Mouse (Mus musculus) neural tube, embryonic 15.5 days (tissue): ENCODE data around the gene Pygo1. TPM values are rescaled to one million over a fixed set of nuclear protein-coding genes. Genes with fewer than 3 reads are reported as not detected.

ENCODE experiments used
- ATAC-seq: fragments of 200-750 bp; cut with Nextera tagmentation; 2 replicates; pipeline ENCODE4 v1.8.0; 2017; ENCODE audit warnings: mild to moderate bottlenecking, moderate TSS enrichment, moderate library complexity; ENCODE audit not compliant: low FRiP score
- H3K27ac ChIP-seq: fragments of 300-500 bp; sonication (generic); replicated peaks from 2 replicates; pipeline ENCODE4 v1.5.1; 2015; ENCODE audit warnings: mild to moderate bottlenecking, inconsistent platforms
- H3K27me3 ChIP-seq: fragments of 300-500 bp; sonication (generic); replicated peaks from 2 replicates; pipeline ENCODE4 v1.6.1; 2015; ENCODE audit warnings: inconsistent platforms
- H3K36me3 ChIP-seq: fragments of 300-500 bp; sonication (generic); 2 replicates; pipeline ENCODE4 v1.6.1; 2015; ENCODE audit warnings: inconsistent platforms
- H3K4me1 ChIP-seq: fragments of 300-500 bp; sonication (generic); 2 replicates; pipeline ENCODE4 v1.6.1; 2015; ENCODE audit warnings: inconsistent platforms
- H3K4me2 ChIP-seq: fragments of 300-500 bp; sonication (generic); 2 replicates; pipeline ENCODE4 v1.6.1; 2015; ENCODE audit warnings: inconsistent platforms, mild to moderate bottlenecking, moderate library complexity
- H3K4me3 ChIP-seq: fragments of 300-500 bp; sonication (generic); replicated peaks from 2 replicates; pipeline ENCODE4 v1.5.1; 2015; ENCODE audit warnings: mild to moderate bottlenecking, inconsistent platforms
- H3K9ac ChIP-seq: fragments of 300-500 bp; sonication (generic); replicated peaks from 2 replicates; pipeline ENCODE4 v1.6.1; 2015; ENCODE audit warnings: mild to moderate bottlenecking, inconsistent platforms
- H3K9me3 ChIP-seq: fragments of 300-500 bp; sonication (generic); replicated peaks from 2 replicates; pipeline ENCODE4 v1.6.1; 2016; ENCODE audit warnings: inconsistent platforms
- WGBS: fragments of 180-500 bp; shearing (Covaris S2); methylation state at CpG from one replicate; pipeline ENCODE4 v1.1.7; 2015; ENCODE audit warnings: mixed read lengths; 5-methylcytosine and 5-hydroxymethylcytosine counted together
- polyA plus RNA-seq: library from polyadenylated mRNA; unstranded; fragments of >200 nt; fragmentation: Nextera tagmentation; extraction: Ambion mirVana; gene quantifications from 2 replicates; pipeline ENCODE4 v1.2.1, GENCODE M21; 2015

Pygo1 gene
- polyA plus RNA-seq, 1 experiment from 2014 or later = 14.6 TPM

DNA sequence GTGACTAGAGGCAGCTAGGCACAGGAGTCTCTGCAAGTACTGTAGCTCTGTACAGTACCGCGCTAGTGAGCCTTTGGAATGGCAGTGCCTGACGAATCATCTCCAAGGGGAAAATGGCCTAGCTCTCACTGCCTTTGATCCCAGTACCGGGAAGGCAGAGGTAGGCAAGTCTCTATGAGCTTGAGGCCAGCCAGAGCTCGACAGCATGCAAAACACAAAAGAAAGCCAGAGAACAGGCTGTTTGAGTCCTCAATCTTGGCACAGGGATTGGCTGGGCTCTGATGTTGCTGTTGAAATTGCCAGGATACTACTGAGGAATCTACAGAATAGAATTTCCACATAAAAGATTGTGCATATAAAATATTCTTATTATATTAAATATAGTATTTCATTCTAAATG lies 47.0 kb downstream of the Pygo1 start:
- Histone ChIP-seq H3K9ac (no peak overlapping the region), H3K27me3 (no peaks in the 10 kb centered on the region), H3K4me1 (peaks cover 3% of the 10 kb centered on the region; the same call in 1 of the 2 replicates), H3K36me3 (no peaks in the 10 kb centered on the region), H3K27ac (no peak overlapping the region), H3K9me3 (no peaks in the 10 kb centered on the region), H3K4me3 (no peak overlapping the region), H3K4me2 (no peak overlapping the region)
- WGBS = 90% methylated on average over 5 of the region's 5 CpGs
- no peak for ATAC-seq

DNA sequence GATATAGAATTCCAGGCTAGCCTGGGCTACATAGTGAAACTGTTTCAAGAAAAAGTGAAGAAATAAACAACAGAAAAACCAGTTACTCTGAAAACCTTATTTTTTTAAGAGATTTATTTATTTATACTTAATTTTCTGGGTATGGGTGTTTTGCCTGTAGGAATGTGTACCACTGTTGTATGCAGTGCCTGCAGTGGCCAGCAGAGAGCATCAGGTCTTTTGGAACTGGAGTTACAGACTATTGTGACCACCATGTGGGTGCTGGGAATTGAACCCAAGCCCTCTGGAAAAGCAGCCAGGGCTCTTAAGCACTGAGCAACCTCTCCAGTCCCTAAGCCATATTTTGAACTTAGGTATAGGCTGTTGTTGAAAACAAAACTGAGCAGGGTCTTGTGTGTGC lies 47.5 kb downstream of the Pygo1 start:
- no peak overlapping the region for H3K4me3 ChIP-seq

DNA sequence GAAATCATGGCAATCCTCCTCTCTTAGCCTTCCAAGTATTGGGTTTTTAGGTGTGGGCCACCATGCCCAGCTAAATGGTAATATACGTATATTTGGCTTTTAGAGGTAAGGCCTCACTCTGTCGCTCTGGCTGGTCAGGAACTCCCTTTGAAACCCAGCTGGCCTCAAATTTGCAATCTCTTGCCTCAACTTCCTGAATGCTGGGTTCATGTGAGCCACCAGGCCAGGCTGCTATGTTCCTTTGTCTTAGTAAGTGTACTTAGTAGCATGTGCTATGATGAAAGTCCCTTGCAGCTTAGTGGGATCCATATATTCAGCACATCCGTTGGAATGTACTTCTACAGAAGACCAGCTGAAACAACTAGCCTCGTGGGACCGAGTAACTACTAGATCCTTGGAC lies 49.3 kb downstream of the Pygo1 start:
- no peaks in the 10 kb centered on the region for H3K27me3 ChIP-seq
- H3K4me2 ChIP-seq = no peak overlapping the region
- no peak overlapping the region for H3K27ac ChIP-seq
- WGBS = 94% methylated on average over 5 of the region's 5 CpGs
- ATAC-seq = no peak
- no peaks in the 10 kb centered on the region for H3K36me3 ChIP-seq
- no peak overlapping the region for H3K9ac ChIP-seq
- H3K9me3 ChIP-seq = no peaks in the 10 kb centered on the region
- H3K4me3 ChIP-seq = no peak overlapping the region
- H3K4me1 ChIP-seq = no peaks in the 10 kb centered on the region

More for the DNA sequence above, 47.5 kb downstream of the Pygo1 start:
- H3K9me3 ChIP-seq = no peaks in the 10 kb centered on the region
- no peak overlapping the region for H3K9ac ChIP-seq
- no peak for ATAC-seq
- H3K36me3 ChIP-seq = no peaks in the 10 kb centered on the region
- H3K4me1 ChIP-seq = peaks cover 3% of the 10 kb centered on the region; the same call in 1 of the 2 replicates
- H3K27ac ChIP-seq = no peak overlapping the region
- H3K4me2 ChIP-seq = no peak overlapping the region
- H3K27me3 ChIP-seq = no peaks in the 10 kb centered on the region

DNA sequence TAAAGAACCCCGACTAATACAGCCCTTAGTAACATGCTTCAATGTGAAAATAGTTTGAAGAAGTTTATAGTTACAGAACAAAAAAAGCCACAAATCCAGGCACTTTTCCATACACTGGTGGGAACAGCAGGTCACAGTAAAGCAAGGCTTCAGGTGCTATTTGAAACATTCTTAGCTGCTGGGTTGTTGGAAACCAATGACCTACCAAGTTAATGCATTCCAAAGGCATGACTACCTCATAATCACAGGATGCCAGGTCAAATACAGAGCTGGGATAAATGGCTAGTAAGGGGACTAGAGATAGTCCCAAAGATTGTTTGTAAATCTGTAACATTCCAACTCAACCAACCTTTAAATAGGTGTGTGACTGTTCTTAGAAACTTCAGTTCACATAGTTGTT lies 49.8 kb downstream of the Pygo1 start:
- Histone ChIP-seq H3K27me3 (no peaks in the 10 kb centered on the region), H3K4me2 (no peak overlapping the region), H3K9ac (no peak overlapping the region), H3K4me1 (no peaks in the 10 kb centered on the region), H3K36me3 (no peaks in the 10 kb centered on the region), H3K4me3 (no peak overlapping the region), H3K27ac (no peak overlapping the region), H3K9me3 (no peaks in the 10 kb centered on the region)
- no peak for ATAC-seq
- WGBS = 83% methylated on average over 1 of the region's 1 CpGs

DNA sequence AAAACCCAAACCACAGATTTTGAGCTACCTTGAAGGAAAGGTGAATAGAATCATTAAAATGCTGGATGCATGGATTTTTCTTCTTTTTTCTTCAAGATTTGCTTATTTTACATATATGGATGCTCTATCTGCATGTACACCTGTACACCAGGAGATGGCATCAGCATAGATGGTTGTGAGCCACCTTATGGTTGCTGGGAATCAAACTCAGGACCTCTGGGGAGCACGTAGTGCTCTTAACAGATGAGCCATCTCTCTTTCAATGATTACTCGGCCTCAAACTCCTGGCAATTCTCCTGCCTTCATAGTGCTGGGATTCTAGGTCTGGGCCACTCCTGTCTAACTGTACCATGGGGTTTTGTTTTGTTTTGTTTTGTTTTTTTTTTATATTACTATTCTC lies 57.6 kb downstream of the Pygo1 start:
- H3K9me3 ChIP-seq = no peaks in the 10 kb centered on the region

DNA sequence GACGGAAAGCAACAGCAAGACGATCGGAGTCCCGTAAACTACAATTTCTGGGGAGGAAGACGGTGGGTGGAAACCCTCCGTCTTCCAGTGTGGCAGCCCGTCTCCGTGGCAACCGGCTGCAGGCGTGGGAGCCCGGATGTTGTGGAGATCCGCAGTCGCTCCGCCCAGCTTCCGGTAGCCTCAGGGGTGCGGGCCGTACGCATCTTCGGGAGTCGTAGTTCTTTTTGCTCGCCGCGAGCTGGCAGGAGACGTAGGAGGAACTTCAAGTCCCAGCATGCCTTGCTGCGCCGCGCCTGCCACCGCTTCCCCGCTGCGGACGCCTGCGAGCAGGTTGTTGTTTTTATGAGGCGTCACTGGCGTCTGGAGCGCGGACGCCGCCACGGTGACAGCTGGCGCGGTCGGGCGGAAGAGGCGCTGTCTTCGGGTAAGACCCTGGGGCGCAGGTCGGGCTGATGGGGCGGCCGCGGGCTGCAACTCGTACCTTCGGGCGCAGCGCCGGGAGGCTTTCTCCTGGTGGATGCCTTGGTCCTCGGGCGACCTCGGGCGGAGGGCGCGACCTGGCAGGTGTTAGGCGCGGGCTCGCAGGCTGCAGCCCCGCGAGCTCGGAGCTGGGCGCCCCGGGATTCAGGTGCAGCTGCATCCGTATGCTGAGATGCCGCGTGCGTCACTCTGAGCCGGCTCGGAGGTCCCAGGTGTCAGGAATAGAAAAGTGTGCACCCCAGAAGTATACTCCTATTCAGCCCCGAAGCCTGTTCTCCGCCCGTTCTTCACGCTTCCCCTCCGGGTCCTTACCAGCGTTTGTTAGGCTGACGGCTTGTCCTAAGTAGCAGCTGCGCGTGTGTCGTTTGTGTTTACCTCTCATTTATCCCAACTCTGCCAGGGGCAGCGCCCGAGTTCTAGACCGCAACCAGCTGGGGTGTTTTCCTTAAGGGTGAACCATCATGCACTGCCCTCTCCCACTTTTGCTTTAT lies 60.1 kb downstream of the Pygo1 start, which contains the start of the genes Ccpg1os and Ccpg1:
Gene Ccpg1os, minus strand, starts transcription at position 133 of the 971 bp plus-strand sequence.
Gene Ccpg1, plus strand, starts transcription at position 180 of the 971 bp plus-strand sequence.
- whole genome bisulfite sequencing = under 1% methylated on average over 87 of the region's 88 CpGs

More for the DNA sequence above, 57.6 kb downstream of the Pygo1 start:
- H3K27ac ChIP-seq = no peak overlapping the region
- H3K9ac ChIP-seq = no peak overlapping the region
- H3K4me1 ChIP-seq = peaks cover 24% of the 10 kb centered on the region
- H3K27me3 ChIP-seq = no peaks in the 10 kb centered on the region
- ATAC-seq = no peak
- WGBS = 76% methylated on average over 2 of the region's 2 CpGs
- no peaks in the 10 kb centered on the region for H3K36me3 ChIP-seq
- H3K4me3 ChIP-seq = no peak overlapping the region
- no peak overlapping the region for H3K4me2 ChIP-seq

DNA sequence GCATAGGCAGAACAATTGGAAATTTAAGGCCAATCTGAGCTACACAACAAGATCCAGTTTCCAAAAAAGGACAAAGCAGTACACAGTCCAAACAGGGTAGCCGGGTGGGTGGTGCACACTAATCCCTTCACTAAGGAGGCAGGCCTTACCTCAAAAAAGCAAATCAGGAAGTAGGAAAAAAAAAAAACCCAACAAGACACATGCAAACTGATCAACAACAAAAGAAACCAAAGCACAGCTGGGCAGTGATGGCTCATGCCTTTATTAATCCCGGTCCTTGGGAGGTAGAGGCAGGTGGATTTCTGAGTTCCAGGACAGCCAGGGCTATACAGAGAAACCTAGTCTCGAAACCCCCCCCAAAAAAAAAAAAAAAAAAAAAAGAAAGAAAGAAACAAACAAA lies 62.3 kb downstream of the Pygo1 start:
- Histone ChIP-seq H3K4me1 (peaks cover 24% of the 10 kb centered on the region), H3K9me3 (no peaks in the 10 kb centered on the region), H3K4me3 (no peak overlapping the region), H3K4me2 (no peak overlapping the region), H3K27me3 (no peaks in the 10 kb centered on the region), H3K9ac (no peak overlapping the region), H3K36me3 (no peaks in the 10 kb centered on the region), H3K27ac (no peak overlapping the region)
- WGBS = 83% methylated on average over 3 of the region's 3 CpGs
- ATAC-seq = no peak

More for the DNA sequence above, 60.1 kb downstream of the Pygo1 start, which contains the start of the genes Ccpg1os and Ccpg1:
- Histone ChIP-seq H3K36me3 (no peaks in the 10 kb centered on the region), H3K4me1 (peaks cover 24% of the 10 kb centered on the region), H3K4me2 (peak within 1 kb of the TSS; percentile 86), H3K27ac (peak within 1 kb of the TSS; percentile 93), H3K4me3 (peak within 1 kb of the TSS; percentile 97), H3K27me3 (no peaks in the 10 kb centered on the region), H3K9me3 (no peaks in the 10 kb centered on the region), H3K9ac (peak within 1 kb of the TSS; percentile 87)
- ATAC-seq = peak; percentile 100

DNA sequence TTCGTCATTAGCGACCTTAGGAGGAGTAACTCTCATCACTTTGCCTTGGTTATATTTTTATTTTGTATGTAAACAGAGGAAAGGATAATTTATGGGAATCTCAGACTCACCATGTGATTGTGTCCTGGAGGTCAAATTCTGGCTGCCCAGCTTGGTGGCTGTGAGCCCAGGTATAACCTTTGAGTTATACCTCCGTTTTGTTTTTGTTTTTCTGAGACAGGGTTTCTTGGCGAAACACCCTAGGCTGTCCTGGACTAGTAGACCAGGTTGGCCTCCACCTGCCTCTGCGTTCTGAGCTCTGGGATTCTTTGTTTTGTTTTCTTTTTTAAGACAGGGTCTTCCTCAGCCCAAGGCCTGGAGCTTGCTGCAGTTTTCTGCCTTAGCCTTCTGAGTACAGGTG lies 63.3 kb downstream of the Pygo1 start:
- H3K27me3 ChIP-seq = no peaks in the 10 kb centered on the region
- no peak overlapping the region for H3K4me3 ChIP-seq
- WGBS = 86% methylated on average over 5 of the region's 5 CpGs
- no peaks in the 10 kb centered on the region for H3K9me3 ChIP-seq
- no peak overlapping the region for H3K9ac ChIP-seq
- ATAC-seq = no peak
- no peak overlapping the region for H3K27ac ChIP-seq
- H3K4me2 ChIP-seq = no peak overlapping the region
- H3K4me1 ChIP-seq = peaks cover 24% of the 10 kb centered on the region
- H3K36me3 ChIP-seq = no peaks in the 10 kb centered on the region

DNA sequence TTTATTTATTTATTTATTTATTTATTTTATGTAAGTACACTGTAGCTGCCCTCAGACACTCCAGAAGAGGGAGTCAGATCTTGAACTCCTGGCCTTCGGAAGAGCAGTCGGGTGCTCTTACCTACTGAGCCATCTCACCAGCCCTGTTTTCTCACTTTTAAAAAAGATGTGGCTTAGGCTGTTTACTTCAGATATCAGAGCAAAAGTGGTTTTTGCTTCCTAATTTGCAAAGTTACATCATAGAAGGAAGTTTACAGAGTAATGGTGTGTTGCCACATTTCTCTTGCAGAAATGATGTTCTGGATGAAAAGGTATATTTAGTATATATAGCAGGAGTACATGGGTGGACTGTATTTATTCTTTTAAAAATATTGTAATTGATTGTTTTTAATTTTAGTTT lies 66.0 kb downstream of the Pygo1 start:
- ATAC-seq = no peak
- 97% methylated on average over 2 of the region's 2 CpGs for WGBS

DNA sequence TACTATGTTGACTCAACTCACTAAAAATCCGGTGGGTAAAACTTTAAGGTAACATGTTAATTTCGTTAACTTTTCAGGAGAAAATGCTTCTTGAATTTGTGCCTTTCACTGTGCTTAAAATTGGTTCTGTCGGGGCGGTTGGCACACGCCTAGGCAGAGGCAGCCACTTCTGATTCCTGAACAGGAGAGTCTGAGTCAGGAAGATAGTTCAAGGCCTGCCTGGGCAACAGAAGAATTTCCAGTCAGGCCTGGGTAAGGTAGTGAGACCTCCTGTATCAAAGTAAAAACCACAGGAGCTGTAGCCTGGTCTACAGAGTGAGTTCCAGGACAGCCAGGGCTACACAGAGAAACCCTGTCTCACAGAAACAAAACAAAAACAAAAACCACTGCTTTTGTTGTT lies 67.1 kb downstream of the Pygo1 start:
- Histone ChIP-seq H3K9me3 (no peaks in the 10 kb centered on the region), H3K9ac (no peak overlapping the region), H3K36me3 (no peaks in the 10 kb centered on the region), H3K27ac (no peak overlapping the region), H3K4me3 (no peak overlapping the region), H3K4me2 (no peak overlapping the region), H3K4me1 (peaks cover under 1% of the 10 kb centered on the region; the same call in 1 of the 2 replicates), H3K27me3 (no peaks in the 10 kb centered on the region)
- 91% methylated on average over 5 of the region's 5 CpGs for WGBS
- ATAC-seq = no peak

More for the DNA sequence above, 66.0 kb downstream of the Pygo1 start:
- no peak overlapping the region for H3K4me2 ChIP-seq
- H3K36me3 ChIP-seq = no peaks in the 10 kb centered on the region
- H3K4me3 ChIP-seq = no peak overlapping the region
- H3K9me3 ChIP-seq = no peaks in the 10 kb centered on the region
- no peak overlapping the region for H3K27ac ChIP-seq
- H3K9ac ChIP-seq = no peak overlapping the region
- no peaks in the 10 kb centered on the region for H3K27me3 ChIP-seq
- peaks cover 11% of the 10 kb centered on the region for H3K4me1 ChIP-seq

DNA sequence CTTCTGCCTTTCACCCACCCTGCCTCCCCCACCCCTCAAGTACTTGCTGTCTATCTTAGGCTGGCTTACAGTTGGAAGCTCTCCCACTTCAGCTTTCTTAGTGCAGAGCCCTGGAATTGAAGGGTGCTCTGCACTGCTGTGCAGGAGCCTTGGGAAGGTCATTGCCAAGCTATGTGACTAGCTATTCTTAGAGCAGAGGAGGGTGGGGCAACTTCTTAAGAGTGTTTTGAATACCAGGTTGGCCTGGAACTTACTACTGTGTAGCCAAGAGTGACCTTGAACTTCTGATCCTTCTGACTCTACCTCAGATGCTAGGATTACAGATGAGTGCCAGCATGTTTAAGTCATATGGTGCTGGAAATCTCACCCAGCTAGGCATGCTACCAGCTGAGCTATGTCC lies 70.7 kb downstream of the Pygo1 start:
- Histone ChIP-seq H3K4me2 (no peak overlapping the region), H3K36me3 (peaks cover 9% of the 10 kb centered on the region), H3K27me3 (no peaks in the 10 kb centered on the region), H3K9ac (no peak overlapping the region), H3K27ac (no peak overlapping the region), H3K9me3 (no peaks in the 10 kb centered on the region), H3K4me3 (no peak overlapping the region), H3K4me1 (no peaks in the 10 kb centered on the region)
- no peak for ATAC-seq

DNA sequence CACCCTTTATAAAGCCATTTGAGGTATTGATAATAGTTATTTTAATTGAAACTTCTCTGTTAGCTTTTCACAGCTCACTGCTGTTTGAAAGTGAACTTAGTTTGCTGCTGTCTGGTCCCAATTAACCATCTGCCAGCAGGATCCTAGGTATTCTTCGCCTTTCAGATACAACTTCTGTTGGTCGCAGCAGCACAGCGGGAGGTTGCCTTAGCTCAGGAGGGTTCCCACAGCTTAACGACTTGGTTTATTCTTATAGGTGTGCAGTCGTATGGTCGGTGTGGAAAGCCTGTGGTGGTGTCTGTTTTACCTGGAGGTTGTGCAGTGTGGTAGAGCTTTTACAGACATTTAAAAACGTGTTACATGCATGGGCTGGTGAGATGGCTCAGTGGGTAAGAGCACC lies 71.4 kb downstream of the Pygo1 start:
- Histone ChIP-seq H3K27ac (no peak overlapping the region), H3K9me3 (no peaks in the 10 kb centered on the region), H3K9ac (no peak overlapping the region), H3K4me2 (no peak overlapping the region), H3K36me3 (peaks cover 14% of the 10 kb centered on the region), H3K27me3 (no peaks in the 10 kb centered on the region), H3K4me3 (no peak overlapping the region), H3K4me1 (no peaks in the 10 kb centered on the region)
- ATAC-seq = no peak
- 61% methylated on average over 7 of the region's 7 CpGs for WGBS
